Mouse (Mus musculus): ENCODE data around the gene Klf7.
"Not testable (repeated sequence)": the region's sequence is repeated elsewhere in the genome, so short reads cannot be mapped to it uniquely, and the experiment has no call there.

Gene Klf7

GRCm38 (mm10) chr1:64121559-64122465 is at the start of gene Klf7:
Klf7 (minus strand) TSS chr1:64122282.
- DNase-seq (ENCODE audit: low read depth) = peak; percentile 90

GRCm38 (mm10) chr1:64164526-64165062 is 42.5 kb upstream of the Klf7 start:
- DNase-seq (ENCODE audit: low read depth) = no peak

GRCm38 (mm10) chr1:64158766-64159165 is 36.7 kb upstream of the Klf7 start:
- DNase-seq (ENCODE audit: low read depth) = peak; percentile 28

- DNase-seq (ENCODE audit: low read depth) = no peak
Observed at GRCm38 (mm10) chr1:64149185-64149584, 27.1 kb upstream of the Klf7 start.

GRCm38 (mm10) chr1:64142691-64143445 is 20.8 kb upstream of the Klf7 start:
- no peak for DNase-seq (ENCODE audit: low read depth)

GRCm38 (mm10) chr1:64134439-64134838 is 12.4 kb upstream of the Klf7 start:
- DNase-seq (ENCODE audit: low read depth) = no peak

- DNase-seq (ENCODE audit: low read depth) = no peak
Observed at GRCm38 (mm10) chr1:64126822-64127221, 4.7 kb upstream of the Klf7 start.

- no peak for DNase-seq (ENCODE audit: low read depth)
Observed at GRCm38 (mm10) chr1:64122466-64122830, 366 bp upstream of the Klf7 start.

GRCm38 (mm10) chr1:64120811-64121515 is 1.1 kb downstream of the Klf7 start:
- DNase-seq (ENCODE audit: low read depth) = no peak

- no peak for DNase-seq (ENCODE audit: low read depth)
Observed at GRCm38 (mm10) chr1:64120421-64120810, 1.7 kb downstream of the Klf7 start.

GRCm38 (mm10) chr1:64119851-64120250 is 2.2 kb downstream of the Klf7 start:
- no peak for DNase-seq (ENCODE audit: low read depth)

GRCm38 (mm10) chr1:64119358-64119794 is 2.7 kb downstream of the Klf7 start:
- no peak for DNase-seq (ENCODE audit: low read depth)

- DNase-seq (ENCODE audit: low read depth) = no peak
Observed at GRCm38 (mm10) chr1:64118285-64119170, 3.6 kb downstream of the Klf7 start.

GRCm38 (mm10) chr1:64117478-64118284 is 4.4 kb downstream of the Klf7 start:
- DNase-seq (ENCODE audit: low read depth) = no peak

GRCm38 (mm10) chr1:64116746-64117455 is 5.2 kb downstream of the Klf7 start:
- no peak for DNase-seq (ENCODE audit: low read depth)

- no peak for DNase-seq (ENCODE audit: low read depth)
Observed at GRCm38 (mm10) chr1:64114579-64114978, 7.5 kb downstream of the Klf7 start.

- DNase-seq (ENCODE audit: low read depth) = not testable (repeated sequence)
Observed at GRCm38 (mm10) chr1:64108653-64109052, 13.4 kb downstream of the Klf7 start.

- DNase-seq (ENCODE audit: low read depth) = no peak
Observed at GRCm38 (mm10) chr1:64107526-64107925, 14.6 kb downstream of the Klf7 start.

- DNase-seq (ENCODE audit: low read depth) = no peak
Observed at GRCm38 (mm10) chr1:64106127-64106526, 16.0 kb downstream of the Klf7 start.
